Mouse (Mus musculus) adrenal gland, adult 8-10 months (tissue): ENCODE data around the gene Gm42674. TPM values are rescaled to one million over a fixed set of nuclear protein-coding genes. Genes with fewer than 3 reads are reported as not detected.

Experiments used
- DNase-seq: peaks from one replicate; pipeline ENCODE4 v3.0.0; 2022
- total RNA-seq, 4 experiments: library from RNA; stranded (reverse); gene quantifications; 2 replicates each; pipeline ENCODE4 v1.2.4; 2022

The Gm42674 gene
- total RNA-seq, 4 experiments from 2014 or later = not detected

GRCm38 (mm10) chr3:90599401-90599800 is 2.3 kb upstream of the Gm42674 start:
- DNase-seq = no peak

DNA sequence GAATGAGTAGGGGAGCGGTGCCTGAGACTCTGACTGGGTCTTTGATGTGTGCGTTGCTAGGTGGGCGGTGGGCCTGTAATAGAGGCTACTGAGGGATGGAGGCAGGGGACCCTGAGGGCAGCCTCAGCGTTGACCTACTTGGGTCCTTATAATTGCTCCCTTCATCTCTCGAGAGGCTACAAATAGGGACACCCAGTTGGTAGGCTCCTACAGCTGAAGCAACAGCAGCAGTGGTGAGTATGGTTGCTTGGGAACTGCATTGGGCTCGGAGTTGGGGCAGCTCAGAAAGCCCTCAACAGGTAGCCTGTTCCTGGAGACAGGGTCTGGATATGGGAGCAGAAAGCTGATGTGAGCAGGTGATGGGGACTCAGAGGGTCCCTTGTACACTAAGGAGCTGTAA is 1.7 kb upstream of the Gm42674 start:
- DNase-seq = no peak

DNA sequence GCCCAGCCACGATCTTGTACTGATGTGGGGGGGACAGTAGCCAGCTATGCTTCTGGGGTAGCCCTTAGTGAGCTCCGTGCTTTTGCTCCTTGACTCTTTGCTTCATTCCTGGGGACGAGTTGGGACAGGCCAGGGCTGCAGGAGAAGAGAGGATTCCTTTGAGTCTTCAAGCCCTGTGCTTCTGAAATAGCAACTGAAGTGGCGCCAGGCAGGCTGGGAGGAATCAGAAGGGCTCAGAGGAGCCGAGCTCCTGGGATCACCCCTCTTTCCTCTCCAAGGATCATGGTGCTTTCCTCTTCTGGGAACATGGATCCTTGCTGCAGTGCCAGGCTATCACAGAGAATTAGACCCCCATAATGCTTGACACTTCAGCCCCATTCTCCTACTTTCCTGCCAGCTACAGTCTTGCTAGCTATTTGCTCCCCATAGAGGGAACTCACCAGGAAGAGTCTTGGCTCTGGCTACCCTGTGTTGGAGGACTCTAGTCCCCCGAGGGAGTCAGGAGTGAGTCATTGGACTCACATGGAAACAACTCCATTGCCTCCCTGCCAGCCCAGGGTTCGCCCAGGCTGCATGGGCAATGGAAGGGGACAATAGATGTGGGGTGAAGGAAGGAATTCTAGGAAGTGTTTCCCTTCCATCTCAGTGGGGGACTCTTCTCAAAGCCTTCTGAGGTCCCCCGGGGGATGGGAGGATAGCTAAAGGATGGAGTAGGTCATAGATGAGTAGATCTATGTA is 1.1 kb upstream of the Gm42674 start:
- DNase-seq = no peak

DNA sequence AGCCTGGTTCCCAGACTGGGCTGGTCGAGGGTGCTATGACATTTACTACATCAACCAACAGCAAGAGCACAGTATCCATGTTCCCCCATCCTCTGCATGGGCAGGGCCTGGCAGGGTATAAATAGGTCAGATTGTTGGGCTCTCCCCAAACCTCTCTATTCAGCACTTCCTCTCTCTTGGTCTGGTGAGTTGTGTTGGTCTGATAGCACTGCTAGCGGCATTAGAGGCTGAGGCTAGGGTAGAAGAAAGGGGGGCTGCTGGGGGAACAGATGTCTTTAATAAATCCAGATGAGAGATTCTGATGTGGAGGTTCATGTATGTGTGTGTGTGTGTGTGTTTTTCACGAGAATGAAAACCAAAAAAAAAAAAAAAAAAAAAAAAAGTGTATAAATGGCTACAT is 1.9 kb downstream of the Gm42674 start, which contains the start of gene S100a4:
S100a4 (plus strand) TSS at position 149 of the 400 bp plus-strand sequence.
- no peak for DNase-seq

GRCm38 (mm10) chr3:90604416-90604815 is 2.7 kb downstream of the Gm42674 start:
- DNase-seq = peak; percentile 84

GRCm38 (mm10) chr3:90605049-90605448 is 3.3 kb downstream of the Gm42674 start:
- DNase-seq = no peak

DNA sequence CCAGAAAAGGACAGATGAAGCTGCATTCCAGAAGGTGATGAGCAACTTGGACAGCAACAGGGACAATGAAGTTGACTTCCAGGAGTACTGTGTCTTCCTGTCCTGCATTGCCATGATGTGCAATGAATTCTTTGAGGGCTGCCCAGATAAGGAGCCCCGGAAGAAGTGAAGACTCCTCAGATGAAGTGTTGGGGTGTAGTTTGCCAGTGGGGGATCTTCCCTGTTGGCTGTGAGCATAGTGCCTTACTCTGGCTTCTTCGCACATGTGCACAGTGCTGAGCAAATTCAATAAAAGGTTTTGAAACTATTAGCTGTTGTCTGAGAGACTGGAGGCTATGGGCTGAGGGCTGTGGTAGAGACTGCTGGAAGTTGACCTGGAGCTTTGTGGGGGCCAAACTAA is 4.0 kb downstream of the Gm42674 start:
- no peak for DNase-seq

GRCm38 (mm10) chr3:90606185-90606584 is 4.5 kb downstream of the Gm42674 start:
- no peak for DNase-seq

DNA sequence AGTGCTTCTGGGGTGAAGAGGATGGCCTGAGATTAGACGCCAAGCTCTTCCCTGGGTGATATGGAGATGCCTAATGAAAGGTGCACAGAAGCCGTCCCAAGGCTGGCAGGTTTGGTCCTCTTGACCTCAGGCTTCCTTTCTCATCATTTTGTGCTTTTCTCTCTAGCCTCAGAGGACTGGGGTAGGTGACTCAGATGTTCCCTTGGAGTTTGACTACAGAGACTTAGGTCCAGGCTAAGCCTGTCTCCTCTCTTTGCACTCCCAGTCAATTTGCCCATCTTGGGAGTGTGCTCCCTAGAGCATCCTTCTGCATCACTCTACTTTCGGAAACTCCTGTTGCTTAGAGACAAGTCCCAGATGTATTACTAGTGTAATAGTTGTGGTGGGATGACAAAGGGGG is 5.7 kb downstream of the Gm42674 start:
- no peak for DNase-seq

DNA sequence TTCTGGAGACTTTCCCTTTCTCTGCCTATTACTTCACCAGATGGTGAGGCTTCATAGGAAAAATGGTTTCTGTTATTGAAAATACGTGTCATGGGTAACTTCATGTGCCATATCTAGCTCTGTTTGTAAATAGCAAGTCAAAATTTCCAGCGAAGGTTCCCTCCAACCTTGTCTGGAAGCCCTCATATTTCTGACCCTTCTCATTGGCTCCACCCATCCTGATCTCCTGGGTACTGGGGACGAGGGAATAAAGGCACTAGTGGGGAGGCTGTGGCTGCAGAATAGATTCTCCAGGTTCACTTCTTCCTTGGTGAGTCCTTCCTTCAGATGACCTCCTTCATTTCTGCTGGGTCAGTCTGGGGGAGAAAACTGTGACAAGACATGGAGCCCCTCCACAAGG is 6.5 kb downstream of the Gm42674 start, which contains the start of gene S100a5:
S100a5 (plus strand) TSS at position 301 of the 400 bp plus-strand sequence.
- DNase-seq = no peak

- no peak for DNase-seq
These were observed 7.4 kb downstream of the Gm42674 start for GRCm38 (mm10) chr3:90609102-90609501.

GRCm38 (mm10) chr3:90611494-90611893 is 9.8 kb downstream of the Gm42674 start:
- DNase-seq = no peak

DNA sequence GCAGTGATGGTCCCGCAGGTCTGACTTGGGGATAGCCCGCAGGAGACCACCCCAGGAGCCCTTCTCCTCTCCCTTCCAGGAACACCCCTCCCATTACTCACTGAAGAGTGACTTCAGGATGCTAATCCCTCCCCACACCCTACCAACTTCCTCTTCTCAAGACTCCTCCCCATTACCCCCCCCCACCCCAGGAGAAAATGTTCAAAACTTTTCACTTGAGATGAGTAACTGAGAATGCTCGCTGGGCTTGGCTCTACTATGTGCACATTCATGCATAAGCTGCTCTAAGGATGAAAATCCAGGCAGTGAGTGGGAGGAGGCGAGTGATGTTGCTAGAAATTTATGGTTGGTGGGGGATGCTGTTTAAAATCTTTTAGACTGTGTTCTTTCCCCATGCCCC is 10.4 kb downstream of the Gm42674 start:
- DNase-seq = no peak

DNA sequence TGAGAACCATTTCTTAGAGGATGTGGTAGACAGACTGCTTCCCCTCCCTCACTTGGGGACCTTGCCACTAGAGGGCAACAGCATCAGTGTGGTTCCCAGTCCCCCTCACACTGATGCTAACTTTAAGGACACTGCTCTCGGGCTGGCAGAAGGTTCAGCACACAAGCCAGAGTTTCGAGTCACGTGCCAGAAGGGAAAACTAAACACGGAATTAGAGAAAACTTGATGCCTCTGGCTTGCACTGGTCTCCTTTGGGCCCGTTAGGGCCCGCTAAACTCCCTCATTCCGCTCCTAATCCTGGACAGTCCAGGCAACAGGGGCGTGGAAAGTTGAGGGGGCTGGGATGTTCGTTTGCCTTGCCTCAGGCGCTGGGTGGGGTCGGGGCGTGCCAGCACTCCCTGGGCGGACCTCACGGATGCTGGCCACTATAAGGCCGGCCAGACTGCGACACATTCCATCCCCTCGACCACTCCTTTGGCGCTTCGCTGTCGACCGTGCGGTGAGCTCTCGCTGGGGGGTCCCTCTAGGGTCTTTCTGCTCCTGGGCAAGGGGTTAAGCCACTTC is 11.1 kb downstream of the Gm42674 start, which contains the start of gene S100a6:
S100a6 (plus strand) TSS at position 155 of the 564 bp plus-strand sequence.
- peak; percentile 28 for DNase-seq

- DNase-seq = no peak
These were observed 11.9 kb downstream of the Gm42674 start for GRCm38 (mm10) chr3:90613461-90614147.

- DNase-seq = no peak
These were observed 12.4 kb downstream of the Gm42674 start for GRCm38 (mm10) chr3:90614148-90614530.

- DNase-seq = no peak
These were observed 13.0 kb downstream of the Gm42674 start for GRCm38 (mm10) chr3:90614611-90615251.

GRCm38 (mm10) chr3:90615415-90615814 is 13.7 kb downstream of the Gm42674 start:
- DNase-seq = peak; percentile 61

DNA sequence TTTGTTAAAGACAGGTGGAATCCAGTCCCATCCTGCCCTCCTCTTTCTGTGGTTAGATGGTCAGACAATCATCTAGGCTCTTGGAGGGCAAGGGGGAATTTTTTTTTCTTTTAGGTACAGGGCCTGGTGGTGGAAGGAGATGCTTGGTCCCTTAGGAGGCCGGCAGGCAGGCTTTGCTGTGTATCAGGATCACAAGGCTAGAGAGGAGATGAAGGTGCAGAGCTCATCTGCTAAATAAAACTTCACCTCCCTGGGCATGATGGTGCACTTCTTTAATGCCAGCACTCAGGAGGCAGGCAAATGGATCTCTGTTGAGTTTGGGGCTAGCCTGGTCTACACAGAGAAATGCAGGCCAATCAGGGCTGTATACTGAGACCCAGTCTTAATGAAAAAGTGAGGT is 14.2 kb downstream of the Gm42674 start:
- DNase-seq = no peak

DNA sequence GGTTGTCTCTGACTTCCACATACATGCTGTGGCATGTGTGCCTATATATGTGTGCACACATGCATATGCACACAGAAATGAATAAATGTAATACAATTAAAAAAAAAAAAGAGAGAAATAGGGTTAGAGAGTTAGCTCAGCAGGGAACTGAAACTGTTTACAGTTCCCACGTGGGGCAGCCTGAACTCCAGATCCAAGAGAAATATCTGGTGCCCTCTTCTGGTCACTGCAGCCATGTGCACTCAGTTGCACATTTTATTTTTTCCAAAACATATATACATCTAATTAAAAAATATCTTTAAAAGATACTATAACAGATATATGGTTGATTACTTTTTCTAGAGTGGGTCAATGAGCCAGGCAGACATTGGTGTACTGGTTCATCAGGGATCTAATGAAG is 15.9 kb downstream of the Gm42674 start:
- DNase-seq = no peak

DNA sequence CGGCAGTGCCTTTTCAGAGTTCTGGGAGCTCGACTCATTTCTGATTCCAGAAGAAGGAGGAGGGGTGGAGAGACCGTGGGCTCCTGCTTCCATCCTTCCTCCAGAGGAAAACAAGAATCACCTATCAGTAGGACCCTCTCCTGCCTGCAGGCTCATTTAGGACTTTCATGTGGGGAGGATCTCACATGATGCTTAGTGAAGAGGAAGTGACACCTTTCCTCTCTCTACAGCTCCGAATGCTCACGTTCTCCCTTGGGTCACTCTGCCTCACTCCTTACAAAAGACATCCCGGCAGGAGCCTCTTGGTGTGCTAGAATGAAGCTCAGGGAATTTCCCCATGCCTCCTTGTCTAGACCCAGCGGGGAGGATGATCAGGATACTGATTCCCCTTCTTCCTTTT is 19.8 kb downstream of the Gm42674 start:
- DNase-seq = no peak

DNA sequence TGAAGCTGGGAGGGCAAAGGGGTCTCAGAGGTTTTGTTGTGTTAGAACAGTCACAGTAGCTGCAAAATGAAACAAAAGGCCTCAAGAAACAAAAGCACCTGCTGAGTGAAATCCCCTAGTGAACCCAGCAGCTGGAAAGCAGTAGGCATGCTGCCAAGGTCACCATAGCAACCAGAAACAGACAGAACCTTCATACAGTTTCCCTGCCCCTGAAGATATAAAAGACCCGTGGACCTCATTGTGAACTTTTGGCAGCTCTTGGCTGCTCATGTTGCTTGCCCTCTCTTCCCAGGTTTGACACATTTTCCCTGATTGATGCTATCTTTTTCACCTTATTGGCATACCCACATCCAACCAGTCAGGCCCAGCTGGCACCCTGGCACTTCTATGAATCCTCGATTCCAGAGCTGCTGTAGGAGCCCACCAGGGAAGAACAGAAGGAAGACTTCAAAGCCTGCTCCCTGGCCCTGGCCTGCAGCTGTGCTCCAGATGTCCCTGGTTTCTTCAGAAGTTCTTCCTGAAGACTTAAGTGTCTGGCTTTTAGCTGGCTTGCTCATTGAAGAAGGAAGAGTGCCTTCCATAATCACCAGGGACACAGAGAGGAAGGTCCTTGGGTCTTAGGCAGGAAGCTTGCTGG is 21.8 kb downstream of the Gm42674 start:
- DNase-seq = peak; percentile 53

- no peak for DNase-seq
These were observed 23.8 kb downstream of the Gm42674 start for GRCm38 (mm10) chr3:90625496-90625895.
